Mouse (Mus musculus) CD8-positive naive resting alpha-beta T cell, adult 2 months (primary cell): Measurements from ENCODE around the gene Stx3.

Experiments used
- DNase-seq, 2 experiments: peaks; one replicate each; pipeline ENCODE4 v3.0.0; 2022; ENCODE audit warnings: low read depth in 2 of 2, low spot score in 2 of 2

The Stx3 gene

DNA sequence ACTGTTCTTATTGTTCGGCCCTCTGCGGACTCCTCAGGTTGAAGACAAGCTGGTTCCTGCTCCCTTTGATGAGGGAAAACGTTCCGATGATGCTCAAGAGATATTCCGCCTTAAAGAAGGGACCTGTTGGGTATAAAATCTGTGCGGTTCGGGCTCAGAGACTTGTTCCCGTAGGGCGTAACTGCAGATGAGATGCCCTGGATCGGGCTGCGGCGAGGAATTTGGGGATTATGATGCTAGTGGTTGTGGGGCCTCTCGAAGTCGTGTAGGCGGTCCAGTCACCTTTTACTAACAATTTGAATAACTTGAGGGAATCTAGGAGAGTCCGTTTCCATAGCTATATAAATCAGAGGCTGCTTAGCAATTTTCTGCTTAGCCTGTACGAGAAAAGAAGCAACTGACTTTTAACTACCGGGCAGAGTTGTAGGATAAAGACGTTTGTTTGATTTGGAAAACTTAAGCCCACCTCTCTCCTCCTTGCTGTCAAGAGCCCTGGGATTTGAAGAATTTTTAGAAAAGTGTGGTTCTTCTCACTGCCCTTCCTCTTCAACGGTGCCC, at the start of gene Stx3:
Stx3 (minus strand) TSS at position 261 of the 558 bp plus-strand sequence.
- DNase-seq = no peak

DNA sequence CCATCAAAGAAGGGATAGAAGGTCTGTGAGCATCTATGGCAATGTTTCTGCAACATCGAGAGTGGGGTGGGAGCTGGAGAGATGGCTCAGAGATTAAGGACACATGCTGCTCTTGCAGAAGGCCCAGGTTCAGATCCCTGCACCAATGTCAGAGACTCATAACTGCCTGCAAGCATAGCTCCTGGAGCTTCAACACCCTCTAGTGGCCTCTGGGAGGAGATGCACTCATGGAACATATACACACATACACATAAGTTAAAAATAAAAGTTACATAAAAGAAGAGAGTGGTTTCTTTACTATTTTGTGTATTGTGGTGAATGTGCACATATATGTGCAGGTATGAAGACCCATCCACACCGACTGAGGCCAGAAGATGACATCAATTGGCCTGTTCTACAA, 48.6 kb upstream of the Stx3 start:
- DNase-seq = no peak

DNA sequence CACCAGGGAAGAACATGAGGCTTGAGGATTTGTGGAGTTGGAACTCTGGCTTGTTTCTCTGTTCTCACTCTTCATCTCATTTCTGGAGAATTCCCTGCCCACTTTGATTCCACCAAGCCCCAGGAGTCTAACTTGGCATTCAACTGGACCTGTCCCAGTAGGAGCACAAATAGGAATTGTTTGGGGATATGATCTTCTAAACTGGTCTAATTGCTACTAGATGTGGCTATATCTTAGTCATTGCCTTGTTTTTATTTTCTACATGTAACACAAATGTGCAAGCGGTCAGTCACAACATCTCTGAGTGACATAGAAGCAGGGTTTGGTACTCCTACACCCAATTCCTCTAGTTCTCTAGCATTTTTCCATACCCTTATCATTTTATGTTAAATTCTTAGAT, 41.8 kb upstream of the Stx3 start, which contains the start of gene Olfr1418:
Olfr1418 (minus strand) TSS at position 101 of the 400 bp plus-strand sequence.
- DNase-seq = no peak

DNA sequence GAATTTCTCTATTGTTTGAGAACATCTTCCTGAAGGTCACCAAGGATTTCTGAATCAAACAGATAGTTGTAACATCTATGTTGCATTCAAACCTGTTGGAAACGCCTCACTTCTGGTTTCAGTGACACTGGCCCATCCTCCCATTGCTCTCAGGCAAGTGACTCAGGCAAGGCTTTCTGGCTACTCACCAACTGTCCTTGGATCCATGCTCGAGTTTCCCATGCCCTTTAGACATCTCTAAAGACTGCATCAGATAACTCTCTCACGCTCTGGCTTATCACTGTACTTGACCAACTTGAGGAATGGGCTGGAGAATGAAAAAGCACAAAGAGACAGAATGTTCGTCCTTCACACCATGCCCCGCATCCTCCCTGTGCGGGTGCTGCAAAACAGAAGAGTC, 37.3 kb upstream of the Stx3 start:
- no peak for DNase-seq

DNA sequence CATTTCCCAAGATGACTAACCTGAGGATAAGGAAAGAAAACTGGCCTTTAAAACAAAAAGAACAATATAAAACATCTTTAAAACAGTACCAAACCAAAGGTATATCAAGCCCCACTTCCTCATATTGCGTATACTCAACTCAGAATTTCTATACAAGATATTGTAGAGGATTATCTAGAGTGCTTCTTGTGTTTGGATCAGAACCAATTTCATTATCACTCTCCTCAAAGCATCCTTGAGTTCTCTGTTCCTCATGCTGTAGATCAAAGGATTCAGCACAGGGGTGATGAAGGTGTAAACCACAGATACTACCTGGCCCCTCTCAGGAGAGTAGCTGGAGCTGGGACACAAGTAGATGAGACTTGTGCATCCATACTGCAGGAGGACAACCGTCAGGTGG, 35.6 kb upstream of the Stx3 start:
- DNase-seq = no peak

DNA sequence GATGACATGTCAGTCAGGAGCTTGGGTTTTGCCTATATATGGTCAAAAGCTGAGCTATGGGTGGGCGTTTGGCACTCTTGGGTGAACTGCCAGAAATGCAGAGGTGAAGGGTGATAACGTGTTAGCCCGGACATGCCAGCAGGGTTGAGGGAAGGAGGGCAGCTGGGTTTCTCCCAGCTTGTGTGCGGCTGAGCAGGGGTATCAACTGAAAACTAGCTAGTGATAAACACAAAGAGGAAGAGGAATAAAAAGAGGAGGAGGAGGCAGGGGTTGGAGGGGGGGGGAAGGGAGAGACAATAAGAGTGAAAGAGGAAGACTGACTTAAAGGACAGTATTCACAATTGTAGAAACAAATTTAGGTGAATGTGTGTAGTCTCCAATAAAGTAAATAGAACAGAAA, 33.4 kb upstream of the Stx3 start:
- DNase-seq = no peak

DNA sequence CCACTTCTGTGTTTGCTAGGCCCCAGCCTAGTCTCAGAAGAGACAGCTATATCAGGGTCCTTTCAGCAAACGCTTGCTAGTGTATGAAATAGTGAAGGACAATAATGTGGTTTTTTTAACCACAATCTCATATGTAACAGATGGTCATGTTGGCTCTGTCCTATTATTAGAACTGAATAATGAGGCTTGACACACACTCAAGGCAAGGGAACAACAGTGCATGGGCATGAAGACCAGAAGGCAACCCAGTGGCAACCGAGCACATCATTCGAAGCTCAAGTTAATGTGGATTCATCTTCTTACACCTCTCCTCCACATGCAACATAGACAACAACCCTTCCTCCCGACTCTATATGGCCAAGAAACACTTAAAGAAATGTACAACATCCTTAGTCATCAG, 27.1 kb upstream of the Stx3 start:
- DNase-seq = no peak

DNA sequence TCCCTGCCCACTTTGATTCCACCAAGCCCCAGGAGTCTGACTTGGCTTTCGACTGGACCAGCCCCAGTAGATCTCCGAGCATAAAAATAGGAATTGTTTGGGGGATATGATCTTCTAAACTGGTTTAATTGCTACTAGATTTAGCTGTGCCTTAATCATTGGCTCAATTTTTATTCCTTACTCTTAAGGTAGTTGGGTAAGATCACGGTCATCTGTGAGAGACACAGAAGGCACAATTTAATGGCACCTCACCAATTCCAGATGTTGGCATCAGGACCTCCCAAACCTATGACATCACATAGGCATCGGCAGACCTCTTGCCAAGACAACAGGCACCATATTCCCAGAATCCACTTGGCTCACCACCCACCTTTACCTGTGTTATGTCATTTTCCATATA, 19.9 kb upstream of the Stx3 start, which contains the start of gene Olfr1417:
Olfr1417 (minus strand) TSS at position 101 of the 400 bp plus-strand sequence.
- DNase-seq = no peak

DNA sequence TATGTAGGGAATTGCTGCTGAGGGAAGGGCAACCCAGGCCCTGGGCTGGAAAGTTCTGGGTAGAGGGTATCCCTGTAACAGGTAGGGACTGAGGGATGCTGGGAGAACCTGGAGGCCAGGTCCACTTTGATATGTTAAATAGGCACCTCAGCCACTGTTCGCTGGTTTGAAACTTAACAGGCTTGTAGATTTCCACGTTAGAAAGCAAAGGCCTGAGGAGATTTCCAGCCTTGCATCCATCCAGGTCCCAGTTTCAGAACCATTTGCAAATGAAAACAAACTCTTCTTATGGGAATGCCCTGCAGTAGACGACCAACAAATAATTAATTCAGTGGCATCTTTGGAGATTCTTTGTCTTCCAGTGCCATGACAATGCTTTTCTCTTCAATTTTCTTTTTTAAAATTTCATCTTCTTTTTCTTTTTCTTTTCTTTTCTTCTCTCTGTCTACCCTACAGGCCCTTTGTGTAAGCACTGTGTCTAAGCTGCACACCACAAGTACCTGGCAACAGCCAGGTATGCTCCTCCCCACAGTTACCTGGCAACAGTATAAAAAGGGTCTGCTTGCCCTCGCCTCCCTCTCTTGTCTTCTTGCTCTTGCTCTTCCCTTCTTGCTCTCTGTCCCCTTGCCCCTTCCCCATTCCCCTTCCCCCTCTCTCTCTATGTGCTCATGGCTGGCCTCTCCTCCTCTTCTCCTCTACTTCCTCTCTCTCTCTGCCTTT, 4.3 kb upstream of the Stx3 start:
- no peak for DNase-seq

DNA sequence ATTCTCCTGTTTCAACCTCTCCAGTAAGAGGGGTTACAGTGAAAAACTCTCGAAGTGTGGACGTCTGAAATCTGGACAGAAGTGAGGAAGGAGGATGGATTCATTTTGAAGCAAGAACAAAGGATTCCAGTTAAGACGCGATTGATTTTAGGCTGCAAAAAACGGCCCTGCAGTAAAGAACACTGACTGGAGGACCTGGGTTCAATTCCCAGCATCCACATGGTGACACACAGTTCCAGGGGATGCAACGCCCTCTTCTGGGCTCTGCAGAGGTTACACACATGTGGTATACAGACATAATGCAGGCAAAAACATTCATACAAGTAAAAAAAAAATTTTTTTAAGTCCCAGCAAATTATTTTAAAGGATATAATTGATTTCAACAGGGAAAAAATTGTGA, 1.0 kb upstream of the Stx3 start:
- no peak for DNase-seq

DNA sequence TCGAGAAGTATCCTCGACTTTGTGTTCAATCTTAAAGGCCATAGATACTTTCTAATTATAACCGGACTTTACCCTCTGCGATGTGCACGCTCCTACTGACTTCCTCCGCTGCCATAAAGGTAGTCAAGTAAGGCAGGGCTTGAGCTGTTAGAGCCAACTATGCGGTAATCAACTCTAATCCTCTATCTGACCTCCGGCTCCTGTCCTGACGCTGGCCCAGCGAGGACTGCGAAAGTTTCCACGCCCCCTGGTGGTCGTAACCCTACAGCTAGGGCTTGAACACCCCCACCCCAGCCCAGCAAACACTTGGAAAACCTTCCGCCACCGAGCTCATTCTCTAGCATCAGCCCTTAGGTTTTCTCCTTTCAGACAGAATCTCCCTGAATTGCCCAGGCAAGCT, 597 bp upstream of the Stx3 start:
- peak; percentile 44 to 60 for DNase-seq

DNA sequence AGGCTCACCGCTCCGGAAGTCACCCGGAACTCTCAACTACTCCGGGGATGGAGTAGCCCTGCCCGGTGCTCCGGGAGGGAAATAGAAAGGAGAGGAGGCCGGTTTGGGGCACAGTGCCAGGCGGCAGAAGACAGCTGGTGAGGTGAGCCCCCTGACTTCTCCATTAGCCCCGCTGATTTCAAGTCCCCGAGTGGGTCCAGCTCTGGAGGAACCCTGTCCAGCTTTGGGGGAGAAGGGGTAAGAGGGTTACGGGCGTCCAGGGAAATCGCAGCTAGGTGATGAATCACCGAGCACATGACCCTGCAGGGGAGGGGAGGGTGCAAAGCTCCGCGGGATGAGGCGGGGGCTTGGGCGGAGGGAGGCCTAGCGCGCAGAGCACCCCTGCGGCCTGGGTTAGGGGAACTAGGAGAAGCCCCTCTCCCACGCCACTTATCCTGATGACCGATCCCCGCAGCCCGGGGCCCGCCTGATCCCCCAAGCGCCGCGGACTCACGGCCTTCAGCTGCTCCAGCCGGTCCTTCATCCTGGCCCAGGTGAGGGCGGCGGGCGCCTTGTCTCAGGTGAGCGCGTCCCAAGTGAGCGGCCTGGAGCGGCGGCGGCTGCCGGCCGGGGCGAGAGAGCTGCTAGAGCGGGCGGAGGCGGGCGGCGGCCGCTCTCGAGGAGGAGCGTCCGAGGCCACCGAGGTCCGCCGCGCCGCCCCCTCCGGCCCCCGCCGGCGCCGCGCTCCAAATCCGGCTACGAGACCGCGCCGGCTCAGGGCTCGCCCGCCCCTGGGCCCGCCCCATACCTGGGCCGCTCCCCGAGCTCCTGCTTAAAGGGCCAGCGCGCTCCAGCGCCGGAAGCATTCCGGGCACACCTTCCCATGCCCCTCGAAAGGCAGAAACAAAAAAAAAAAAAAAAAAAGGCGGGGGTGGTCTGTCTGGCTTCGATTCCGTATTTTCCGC, 732 bp downstream of the Stx3 start:
- DNase-seq = peak in 1 of 2 experiments; percentile 5

DNA sequence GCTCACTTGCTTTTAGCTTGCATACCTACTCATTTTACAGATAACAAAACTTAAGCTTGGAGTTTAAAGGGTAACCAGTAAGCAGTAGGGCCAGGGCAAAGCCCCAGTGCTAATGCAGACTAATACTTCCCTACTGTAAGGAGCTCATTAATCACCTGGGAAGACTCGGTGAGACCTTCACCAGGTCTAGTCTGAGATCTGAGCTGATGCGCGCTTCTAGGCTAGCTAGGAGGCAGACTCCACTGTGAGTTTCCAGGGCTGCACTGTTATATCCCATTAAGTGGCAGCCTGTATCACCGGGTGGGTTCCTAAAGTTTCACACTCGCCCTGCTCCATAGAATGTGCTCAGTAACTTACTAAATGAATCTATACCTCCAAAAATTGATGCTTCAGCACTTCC, 1.6 kb downstream of the Stx3 start:
- no peak for DNase-seq

DNA sequence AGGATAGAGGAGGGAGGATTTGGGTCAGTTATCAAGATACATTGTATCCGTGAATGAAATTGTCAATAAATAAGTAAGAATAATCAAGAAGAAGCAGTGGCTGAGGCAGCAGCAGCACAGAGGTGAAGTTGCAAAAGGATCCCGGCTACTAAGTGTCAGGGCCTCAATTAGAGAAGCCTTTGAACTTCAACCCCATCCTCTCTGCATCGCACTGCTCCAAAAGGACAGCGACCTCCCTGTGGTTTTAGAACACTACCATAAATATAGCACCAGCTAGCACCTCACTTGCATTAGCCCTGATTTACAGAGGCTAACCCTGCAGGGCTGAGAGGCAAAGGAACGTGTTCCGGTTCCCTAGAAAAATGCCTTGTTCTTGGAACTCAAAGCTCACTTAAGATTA, 2.5 kb downstream of the Stx3 start:
- DNase-seq = no peak

DNA sequence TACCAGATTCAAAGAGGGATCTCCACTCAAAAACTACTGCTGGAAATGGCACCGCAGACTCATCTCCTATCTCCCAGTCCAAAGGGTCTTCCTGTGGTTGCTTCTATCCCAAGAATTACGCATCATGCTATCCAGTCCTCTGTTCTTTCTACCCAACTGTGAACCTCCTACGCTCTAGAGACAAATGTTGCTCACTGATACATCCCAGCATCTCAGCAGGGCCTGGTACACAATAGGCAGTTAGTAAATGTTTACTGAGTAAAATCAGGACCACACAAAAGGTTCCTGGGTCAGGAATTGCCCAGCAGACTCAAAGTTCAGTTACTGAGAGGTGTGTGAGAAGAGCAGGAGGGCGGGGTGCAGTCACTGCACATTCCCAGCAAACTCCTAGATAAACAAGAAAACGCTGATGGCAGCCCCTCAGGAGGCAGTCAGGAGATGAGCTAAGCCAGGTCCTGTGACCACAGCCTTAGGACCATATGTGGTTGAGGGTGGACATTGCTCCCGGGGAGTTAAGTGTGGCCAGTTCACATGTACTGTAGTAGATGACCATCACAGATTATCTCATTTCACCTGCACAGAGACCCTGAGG, 4.4 kb downstream of the Stx3 start:
- no peak for DNase-seq

DNA sequence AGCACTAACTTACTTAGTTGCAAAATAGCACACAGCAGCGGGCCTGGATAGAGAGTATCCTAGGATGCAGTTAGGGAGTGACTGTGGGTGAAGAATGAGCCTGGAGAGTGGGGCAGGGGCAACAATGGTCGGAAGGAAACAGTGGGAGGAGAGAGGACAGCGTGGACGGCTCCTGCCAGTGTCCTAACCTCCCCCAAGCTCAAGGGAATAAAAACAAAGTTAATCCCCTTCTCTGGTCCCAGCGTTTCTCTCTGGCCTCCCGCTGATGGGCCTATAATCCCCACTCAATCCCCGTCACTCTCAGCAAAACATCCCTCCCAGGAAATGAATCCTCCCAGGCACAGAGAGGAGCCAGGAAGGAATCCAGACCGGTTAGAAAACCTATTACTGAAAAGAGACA, 5.6 kb downstream of the Stx3 start:
- DNase-seq = no peak

DNA sequence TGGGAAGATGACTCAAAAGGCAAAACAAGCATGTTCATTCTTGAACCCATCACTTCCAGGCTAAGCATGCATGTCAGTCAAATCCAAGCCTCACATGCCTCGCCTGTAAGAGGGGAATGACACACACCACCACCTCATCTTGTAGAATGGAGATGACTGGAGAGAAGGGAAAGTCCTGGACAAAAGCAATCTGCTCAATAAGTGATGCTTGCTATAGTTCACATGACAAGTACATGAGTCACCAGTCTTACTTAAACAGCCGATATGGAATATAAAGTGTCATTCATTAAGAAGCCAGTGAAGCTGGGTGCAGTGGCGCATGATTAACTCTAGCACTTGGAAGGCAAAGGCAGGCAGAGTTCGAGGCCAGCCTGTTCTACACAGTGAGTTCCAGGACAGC, 6.1 kb downstream of the Stx3 start:
- no peak for DNase-seq

DNA sequence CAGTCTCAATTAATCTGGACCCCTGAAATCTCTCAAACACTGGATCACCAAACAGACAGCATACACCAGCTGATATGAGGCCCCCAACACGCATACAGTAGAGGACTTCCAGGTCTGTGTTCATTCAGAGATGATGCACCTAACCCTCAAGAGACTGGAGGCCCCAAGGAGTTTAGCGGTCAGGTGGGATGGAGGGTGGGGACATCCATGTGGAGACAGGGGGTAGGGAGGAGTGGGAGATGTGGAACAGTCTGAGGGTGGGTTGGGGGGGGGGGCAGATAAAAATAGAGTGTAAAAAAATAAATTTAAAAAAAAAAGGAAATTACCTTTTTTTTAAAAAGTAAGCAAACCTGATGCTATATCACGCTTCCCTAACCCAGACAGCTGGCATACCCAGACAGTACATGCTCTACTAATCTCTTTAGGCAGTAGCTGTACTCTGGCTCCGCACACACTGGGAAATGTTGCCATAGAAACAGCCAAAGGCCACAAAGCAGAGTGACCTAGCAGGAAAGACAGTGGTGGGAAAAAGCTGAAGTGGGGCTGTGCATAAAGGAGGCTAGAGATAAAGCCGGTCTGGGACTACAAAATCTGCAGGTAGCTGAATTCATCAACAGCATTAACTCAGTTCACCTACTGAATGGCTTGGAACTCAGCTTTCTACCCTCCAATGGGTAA, 7.4 kb downstream of the Stx3 start:
- no peak for DNase-seq

DNA sequence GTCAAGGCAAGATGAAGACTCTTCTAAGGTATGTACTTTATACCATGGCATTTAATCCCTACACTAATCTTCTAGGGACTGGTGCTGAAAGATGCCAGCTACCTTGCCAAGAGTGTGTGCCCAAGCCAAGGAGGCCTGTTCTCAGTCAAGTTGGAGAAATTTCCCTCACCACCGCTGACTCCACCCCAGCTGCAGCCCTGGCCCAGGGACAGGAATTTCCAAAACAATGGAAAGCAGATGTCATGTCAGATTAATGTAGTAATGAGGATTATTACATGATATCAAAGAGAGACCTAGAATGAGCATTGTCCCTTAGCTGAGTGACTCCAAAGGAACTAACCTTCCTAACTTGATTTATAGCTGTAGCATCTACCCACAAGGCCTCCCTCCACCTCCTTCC, 8.3 kb downstream of the Stx3 start:
- no peak for DNase-seq

DNA sequence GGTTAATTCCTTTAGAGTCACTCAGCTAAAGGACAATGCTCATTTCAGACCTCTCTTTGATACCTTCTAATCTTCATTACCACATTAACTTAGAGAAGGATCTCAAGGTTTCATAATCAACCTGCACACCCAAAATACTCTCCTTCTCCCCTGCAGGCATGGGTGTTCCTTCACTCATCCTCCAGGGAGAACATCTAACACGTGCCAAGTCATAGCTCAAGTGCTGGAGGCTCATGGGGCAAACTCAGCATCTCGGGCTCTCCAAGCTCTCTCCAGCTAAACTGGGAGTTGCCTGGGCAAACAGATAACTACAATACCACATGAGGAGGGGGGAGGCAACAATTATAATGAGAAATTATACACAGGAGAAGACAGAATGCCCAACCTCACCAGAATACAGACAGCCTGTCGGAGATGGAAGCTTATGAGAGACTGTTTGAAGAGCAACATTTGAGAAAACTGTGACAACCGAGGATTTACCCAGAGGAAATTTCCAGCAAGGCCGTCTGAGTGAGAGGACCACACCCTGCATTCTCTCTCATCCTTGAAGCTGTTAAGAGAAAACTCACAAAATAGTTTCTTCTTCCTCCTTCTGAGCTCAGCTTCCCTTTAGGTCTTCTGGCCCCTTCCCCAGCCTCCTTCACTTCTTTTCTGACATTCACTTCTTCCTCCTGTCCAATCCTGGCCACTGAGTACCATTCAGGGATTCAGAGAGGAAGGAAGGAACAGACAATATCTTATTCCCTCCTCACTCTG, 9.0 kb downstream of the Stx3 start:
- no peak for DNase-seq
